Mouse (Mus musculus) brain, embryonic 14.5 days (tissue): Measurements from ENCODE around the gene Gm48551. TPM values are rescaled to one million over a fixed set of nuclear protein-coding genes. Genes with fewer than 3 reads are reported as not detected.
A peak's percentile ranks its signal among the peaks of the same experiment; 100 is the strongest.

Source experiments
- DNase-seq: peaks from one replicate; pipeline ENCODE4 v3.0.0-alpha.2; 2011; ENCODE audit warnings: low read depth
- CTCF ChIP-seq: fragments of 200-500 bp; IDR thresholded peaks from 2 replicates; pipeline ENCODE4 v1.5.1; 2012; ENCODE audit warnings: inconsistent platforms, mild to moderate bottlenecking, moderate library complexity, borderline replicate concordance; ENCODE audit not compliant: insufficient read depth, insufficient read length; ENCODE audit errors: extremely low read depth
- POLR2A ChIP-seq: fragments of 200-500 bp; IDR thresholded peaks from 2 replicates; pipeline ENCODE4 v1.6.1; 2012; ENCODE audit warnings: mild to moderate bottlenecking, inconsistent platforms, borderline replicate concordance; ENCODE audit not compliant: poor library complexity, insufficient read depth, insufficient read length, severe bottlenecking; ENCODE audit errors: extremely low read depth
- polyA plus RNA-seq: library from polyadenylated mRNA; depleted of rRNA; stranded (reverse); fragments of >200 nt; gene quantifications from 2 replicates; pipeline ENCODE4 v1.2.3, GENCODE M21; 2012

Gene Gm48551
- polyA plus RNA-seq, 1 experiment = 6.8 TPM

DNA sequence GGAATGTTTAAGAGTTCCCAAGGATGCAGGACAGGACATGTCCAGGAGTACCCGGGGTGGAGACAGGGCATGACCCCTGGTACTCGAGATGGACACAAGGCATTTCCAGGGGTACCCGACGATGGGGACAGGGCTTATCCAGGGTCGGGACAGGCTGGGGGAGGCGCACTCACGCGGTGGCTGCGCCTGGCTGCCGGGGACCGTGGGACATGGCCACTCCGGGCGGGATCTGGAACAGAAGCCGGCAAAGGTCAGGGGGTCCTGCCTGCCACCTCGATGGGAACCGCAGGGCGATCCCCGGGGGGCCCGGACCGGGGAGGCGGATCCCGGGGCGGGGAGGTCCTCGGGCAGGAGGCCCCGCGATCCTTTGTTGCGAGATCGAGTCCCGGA, 34.3 kb upstream of the Gm48551 start:
- no peak for DNase-seq
- TF ChIP-seq POLR2A = no peak
- TF ChIP-seq CTCF = no peak

DNA sequence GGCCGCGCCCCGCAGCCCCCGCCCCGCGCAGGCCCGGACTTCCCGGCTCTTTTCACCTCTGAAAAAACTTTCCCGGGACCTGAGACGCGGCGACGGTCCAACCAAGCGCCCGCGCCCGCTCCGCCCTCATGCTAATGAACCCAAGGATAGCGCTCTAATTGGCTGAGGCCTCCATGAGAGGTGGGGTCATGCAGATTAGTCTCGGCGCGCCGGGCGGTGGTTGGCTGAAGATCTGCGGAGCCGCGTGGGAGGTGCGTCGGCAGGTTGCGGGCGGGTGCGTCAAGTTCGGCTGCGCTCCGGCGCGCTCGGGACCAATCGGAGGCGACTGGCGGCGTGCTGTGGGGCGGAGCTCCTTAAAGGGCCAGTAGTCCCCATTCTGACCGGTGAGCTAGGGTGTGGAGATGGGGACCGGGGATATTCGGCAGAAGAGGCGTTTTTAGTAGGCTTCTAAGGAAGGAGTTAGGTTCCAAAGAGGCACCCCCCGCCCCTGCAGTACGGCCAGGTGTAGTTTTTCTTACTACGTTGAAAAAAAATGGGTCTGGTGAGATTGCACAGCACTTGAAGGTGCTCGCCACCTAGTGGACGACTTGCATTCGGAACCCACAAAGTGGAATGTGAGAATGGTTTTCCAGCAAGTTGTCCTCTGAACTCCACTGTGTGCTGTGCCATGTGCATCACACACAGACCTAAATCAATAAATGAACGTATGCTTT, 33.8 kb upstream of the Gm48551 start, which contains the start of gene Hmg20b:
TSS of gene Hmg20b (minus strand) at position 130 of the 713 bp plus-strand sequence.
- TF ChIP-seq CTCF = peak; percentile 84
- TF ChIP-seq POLR2A = 0 out of 2 replicates have a peak, but pooled peaks have one; percentile 25
- peak; percentile 100 for DNase-seq

DNA sequence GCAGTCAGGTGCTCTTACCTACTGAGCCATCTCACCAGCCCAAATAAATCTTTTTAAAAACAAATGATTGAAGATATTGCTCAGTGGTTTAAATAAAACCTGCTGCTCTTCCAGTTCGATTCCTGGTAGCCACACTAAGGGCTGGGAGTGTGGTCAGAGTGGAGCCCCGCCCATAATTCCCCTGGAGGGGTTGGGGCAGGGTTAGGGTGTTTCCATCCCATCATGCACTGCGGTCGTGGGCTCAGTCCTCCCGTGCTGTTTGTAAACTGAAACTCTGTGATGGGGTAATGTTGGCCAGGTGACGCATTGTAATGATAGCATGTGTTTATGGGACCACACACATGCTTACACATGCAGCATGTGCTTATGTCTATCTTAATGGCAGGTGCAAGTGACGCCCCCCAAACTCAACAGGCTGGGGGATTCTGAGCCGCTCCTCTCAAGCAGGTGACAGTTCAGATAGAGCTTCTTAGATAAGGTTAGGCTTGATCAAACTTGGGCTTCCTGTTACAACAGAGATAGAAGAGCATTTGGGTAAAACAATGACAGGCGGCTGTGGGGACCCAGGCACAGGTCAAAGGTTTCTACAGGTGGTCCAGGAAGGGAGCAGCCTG, 32.5 kb upstream of the Gm48551 start:
- no peak for TF ChIP-seq POLR2A
- TF ChIP-seq CTCF = no peak
- no peak for DNase-seq

DNA sequence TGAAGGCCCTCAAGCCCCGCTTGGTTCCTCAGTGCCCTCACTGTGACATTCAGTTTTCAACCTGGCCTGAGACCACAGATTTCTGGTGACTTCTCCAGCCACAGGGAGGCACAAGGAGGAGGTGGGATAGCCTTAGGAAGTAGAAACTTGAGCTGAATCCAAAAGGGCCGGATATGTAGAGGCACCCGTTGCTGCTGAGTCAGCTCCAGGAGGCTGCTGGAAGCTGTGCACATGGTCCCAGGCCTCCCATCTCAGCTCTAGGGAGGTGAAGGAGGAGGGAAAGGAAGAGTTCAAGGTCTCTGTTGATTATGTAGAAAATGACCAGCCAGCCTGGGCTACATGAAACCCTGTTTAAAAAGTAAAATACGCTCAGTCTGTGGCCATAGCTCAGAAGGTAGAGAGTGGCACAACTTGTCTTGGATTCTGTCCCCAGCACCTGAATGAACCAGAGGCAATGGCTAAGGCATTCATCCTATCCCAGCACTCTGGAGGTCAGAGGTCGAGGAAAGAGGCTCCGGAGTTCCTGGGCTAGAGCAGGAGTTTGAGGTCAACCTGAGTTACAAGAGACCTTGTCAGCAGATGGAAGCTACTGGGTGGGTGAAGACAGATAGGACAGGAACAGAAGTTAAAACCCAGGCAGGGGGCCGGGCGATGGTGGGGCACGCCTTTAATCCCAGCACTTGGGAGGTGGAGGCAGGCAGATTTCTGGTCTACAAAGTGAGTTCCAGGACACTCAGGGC, 29.4 kb upstream of the Gm48551 start:
- TF ChIP-seq CTCF (no peak), POLR2A (no peak)
- no peak for DNase-seq

DNA sequence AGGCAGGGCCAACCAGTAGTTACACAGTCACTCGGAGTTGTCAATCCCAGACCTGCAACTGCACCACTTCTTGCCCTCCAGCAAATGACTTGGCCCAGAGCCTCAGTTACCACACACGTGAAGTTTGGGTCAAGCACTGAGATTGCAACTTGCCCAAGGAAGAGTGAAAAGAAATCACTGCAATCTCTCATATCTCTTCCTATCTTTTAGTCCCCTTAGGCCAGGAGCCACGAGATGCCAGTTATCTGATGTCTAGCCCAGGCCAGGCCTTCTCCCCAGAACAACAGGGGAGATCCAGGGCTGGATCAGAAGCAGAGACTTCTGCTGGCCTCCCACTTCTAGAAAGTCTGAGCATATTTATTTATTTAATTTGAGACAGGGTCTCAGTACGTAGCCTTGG, 28.7 kb upstream of the Gm48551 start:
- DNase-seq = no peak
- TF ChIP-seq CTCF (no peak), POLR2A (no peak)

DNA sequence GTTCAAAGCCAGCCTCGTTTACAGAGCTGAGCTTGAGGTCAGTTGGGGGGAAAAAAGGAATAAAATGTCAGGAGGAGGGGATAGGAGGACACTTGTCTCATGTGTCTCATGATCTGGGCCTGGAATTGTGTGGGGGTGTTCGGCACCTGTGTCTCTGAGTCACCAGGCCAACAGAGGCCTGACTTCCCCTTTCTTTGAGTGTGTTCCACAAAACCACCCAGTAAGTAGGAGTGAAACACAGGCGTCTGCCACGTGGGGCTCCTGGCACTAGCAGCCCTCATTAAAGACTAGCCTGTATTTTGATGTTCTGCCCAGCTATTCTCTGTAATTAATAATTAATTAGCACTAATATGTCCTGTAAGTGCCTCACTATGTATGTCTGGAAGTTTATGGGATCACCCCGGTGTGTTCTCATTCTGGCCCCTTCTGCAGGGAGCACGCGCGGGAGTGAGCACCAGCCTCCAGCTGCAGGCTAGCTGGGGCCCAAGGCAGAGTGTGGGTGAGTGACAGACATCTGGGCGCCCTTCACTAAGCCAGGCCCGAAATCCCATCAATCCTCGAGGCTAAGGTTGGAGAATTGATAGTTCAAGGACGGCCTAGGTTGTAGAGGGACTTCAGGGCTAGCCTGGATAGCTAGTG, 27.8 kb upstream of the Gm48551 start:
- no peak for DNase-seq
- no peak for TF ChIP-seq CTCF
- TF ChIP-seq POLR2A = no peak

DNA sequence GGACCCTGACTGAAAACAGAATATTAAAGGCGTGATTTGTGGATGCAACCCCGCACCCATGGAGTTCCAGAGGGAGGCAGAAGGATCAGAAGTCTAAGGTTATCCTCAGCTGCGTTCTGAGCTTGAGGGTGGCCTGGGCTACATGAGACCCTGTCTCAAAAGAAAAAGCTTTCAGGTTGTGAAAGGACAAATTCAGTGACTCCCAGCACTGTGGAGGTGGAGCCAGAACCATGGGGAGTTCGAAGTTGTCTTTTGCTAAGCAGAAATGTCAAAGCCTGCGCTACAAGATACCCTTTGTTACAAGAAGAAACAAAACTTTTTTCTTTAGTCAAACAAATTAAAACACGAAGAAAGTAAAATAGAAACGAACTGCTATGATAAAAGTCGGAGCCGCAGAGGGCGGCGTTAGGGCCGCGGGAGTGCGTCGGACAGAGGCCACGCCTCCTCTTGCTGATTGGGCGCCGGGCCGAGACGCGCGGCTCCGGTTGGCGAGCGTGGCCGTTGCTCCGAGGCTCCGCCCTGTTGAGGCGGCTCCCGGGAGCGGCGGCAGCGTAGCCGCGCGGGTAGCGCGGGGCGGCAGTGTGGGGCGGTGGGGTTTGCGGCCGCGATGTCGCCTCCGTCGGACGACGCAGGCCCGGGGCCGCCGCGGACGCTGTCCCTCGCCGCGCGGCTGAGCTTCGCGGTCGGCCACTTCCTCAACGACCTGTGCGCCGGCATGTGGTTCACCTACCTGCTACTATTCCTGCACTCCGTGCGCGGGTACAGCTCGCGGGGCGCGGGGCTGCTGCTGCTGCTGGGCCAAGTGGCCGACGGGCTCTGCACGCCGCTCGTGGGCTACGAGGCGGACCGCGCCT, 27.0 kb upstream of the Gm48551 start, which contains the start of gene Mfsd12:
TSS of gene Mfsd12 (plus strand) at position 501 of the 854 bp plus-strand sequence.
- DNase-seq = peak; percentile 96
- TF ChIP-seq POLR2A (peak; percentile 79), CTCF (no peak)

DNA sequence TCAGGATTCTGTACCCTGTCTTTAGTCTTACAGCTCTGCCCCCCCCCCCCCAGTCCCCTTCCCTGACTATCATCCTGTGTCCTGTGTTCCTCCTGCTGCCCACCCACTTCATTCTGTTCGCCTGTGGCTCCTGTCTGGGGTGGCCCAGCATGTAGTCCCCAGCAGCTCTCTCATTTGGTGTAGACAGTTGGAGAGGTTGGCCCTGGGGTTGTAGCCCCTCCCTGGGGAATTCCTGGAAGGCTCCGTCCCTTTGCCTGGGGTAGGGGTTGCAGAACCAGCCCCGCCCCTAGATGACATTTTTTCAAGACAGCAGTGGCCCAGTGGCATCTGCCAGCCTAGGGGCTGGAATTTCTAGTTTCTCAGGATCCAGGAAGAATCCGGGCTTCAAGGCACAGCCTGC, 26.1 kb upstream of the Gm48551 start:
- DNase-seq = no peak
- no peak for TF ChIP-seq POLR2A
- no peak for TF ChIP-seq CTCF

DNA sequence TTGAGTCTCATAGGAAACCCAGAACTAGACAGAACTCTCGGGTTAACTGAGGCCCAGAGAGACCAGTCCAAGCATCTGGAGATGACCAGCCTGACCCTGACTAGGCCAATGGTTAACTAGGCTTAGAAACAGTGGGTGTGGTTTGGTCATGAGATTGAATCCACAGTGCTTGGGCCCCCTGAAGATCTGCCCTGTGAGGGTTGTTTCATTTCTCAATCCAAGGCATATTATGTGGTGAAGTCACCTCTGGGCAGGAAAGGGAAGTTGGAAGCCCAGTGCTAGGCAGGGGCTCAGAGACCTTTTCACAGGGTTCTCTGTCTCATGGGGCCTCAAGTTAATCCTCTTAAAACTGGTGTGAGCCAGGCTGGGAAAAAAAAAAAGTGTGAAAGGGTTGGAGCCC, 25.4 kb upstream of the Gm48551 start:
- TF ChIP-seq POLR2A (no peak), CTCF (no peak)
- DNase-seq = no peak

DNA sequence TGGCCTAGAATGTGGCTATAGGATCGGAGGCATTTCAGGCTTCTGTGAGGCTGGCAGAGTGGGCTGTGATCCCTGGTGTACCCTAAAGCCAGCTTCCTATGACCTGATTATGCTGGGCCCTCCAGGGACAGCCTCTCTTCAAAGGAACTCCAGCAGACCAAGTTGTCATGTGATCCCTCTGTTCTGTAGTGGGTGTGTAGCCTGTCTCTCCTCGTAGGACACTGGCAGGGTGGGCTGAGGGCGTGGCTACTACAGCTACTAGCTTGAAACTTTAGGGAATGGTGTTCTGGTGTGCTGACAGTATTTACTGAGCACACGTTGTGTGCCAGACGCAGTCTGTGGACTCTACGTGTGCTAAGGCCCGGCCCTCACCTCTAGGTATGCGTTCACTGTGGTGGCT, 23.5 kb upstream of the Gm48551 start:
- TF ChIP-seq CTCF (no peak), POLR2A (no peak)
- no peak for DNase-seq
